Mouse (Mus musculus) bone marrow, adult 2 months (tissue): ENCODE data around the gene Ramp1.

Source experiments
- CTCF ChIP-seq: fragments of 200-500 bp; IDR thresholded peaks from 2 replicates; pipeline ENCODE4 v1.5.1; 2011; ENCODE audit warnings: low read length, control low read depth; ENCODE audit not compliant: control insufficient read depth, insufficient read depth
- POLR2A ChIP-seq: fragments of 200-500 bp; IDR thresholded peaks from 2 replicates; pipeline ENCODE4 v1.6.1; 2011; ENCODE audit warnings: low read depth, mild to moderate bottlenecking, control low read depth, low read length, borderline replicate concordance; ENCODE audit not compliant: control insufficient read depth

DNA sequence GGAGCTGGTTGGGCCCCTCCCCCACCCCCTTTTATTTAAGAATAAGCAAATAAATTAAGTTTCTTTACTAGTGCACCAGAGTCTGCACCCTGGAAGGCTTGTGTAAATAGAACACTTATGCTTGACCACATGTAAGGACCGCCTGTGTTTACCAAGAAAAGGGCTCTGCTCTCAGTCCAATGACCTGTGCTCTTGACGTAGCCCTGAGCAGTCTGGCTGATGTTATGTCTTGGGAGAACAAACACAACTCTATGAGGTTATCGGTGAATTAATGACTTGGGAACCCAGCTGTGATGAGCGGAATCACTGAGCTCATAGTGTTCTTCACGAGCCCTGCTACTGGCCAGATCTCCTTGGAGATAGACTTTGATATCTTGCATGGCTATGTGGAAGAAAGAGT lies 1.6 kb downstream of the Ramp1 start:
- TF ChIP-seq CTCF (no peak), POLR2A (no peak)
